Mouse (Mus musculus): Measurements from ENCODE around the gene Fbxo47. TPM values are rescaled to one million over a fixed set of nuclear protein-coding genes. Genes with fewer than 3 reads are reported as not detected.

The Fbxo47 gene
- total and polyA plus RNA-seq, 2 experiments from 2014 or later: 0.38 to 0.88 TPM

- DNase-seq (ENCODE audit: low spot score) (no peak), ATAC-seq (ENCODE audit: low FRiP score) (no peak)
- Histone ChIP-seq H3K27ac (ENCODE audit: low read depth, low read length) (no peak overlapping the region), H3K9me3 (ENCODE audit: low read length) (no peaks in the 10 kb centered on the region), H3K9ac (replicated peaks; ENCODE audit: low read length, poor library complexity, severe bottlenecking) (no peak overlapping the region), H3K36me3 (ENCODE audit: insufficient read depth, low read length) (peaks cover 68% of the 10 kb centered on the region), H3K4me2 (ENCODE audit: low read depth, low read length, poor library complexity, severe bottlenecking) (no peak overlapping the region), H3K4me1 (ENCODE audit: insufficient read depth, low read length) (no peaks in the 10 kb centered on the region), H3K4me3 (ENCODE audit: low read depth, low read length) (no peak overlapping the region), H3K27me3 (ENCODE audit: insufficient read depth, low read length) (no peaks in the 10 kb centered on the region)
- WGBS: 80% methylated on average over 15 of the region's 15 CpGs
- no peak for TF ChIP-seq CTCF (IDR thresholded peaks at IDR 0.05)
Observed at GRCm38 (mm10) chr11:97833352-97833751, 50.6 kb downstream of the Fbxo47 start.

DNA sequence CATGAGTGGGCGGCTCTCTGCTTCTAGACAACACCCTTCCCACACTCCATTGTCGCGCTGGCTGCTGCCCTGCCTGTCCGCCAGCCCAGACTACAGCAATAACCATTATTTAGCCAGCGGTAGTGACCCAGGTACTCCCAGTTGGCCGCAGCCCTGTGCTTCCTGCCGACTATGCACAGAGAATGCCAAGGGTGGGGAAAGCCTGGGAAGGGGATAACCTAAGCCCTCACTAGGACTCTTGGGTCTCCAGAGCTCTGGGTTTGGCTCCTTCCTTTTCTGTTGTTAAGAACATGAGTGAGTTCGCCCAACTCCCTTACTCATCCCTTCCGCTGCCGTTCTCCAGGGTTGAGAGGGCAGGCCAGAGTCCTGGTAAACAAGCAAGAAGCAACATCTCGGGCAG is 52.0 kb downstream of the Fbxo47 start:
- Histone ChIP-seq H3K9ac (replicated peaks; ENCODE audit: low read length, poor library complexity, severe bottlenecking) (no peak overlapping the region), H3K4me3 (ENCODE audit: low read depth, low read length) (no peak overlapping the region), H3K27ac (ENCODE audit: low read depth, low read length) (no peak overlapping the region), H3K27me3 (ENCODE audit: insufficient read depth, low read length) (no peaks in the 10 kb centered on the region), H3K36me3 (ENCODE audit: insufficient read depth, low read length) (peaks cover 69% of the 10 kb centered on the region), H3K4me2 (ENCODE audit: low read depth, low read length, poor library complexity, severe bottlenecking) (no peak overlapping the region), H3K4me1 (ENCODE audit: insufficient read depth, low read length) (no peaks in the 10 kb centered on the region), H3K9me3 (ENCODE audit: low read length) (no peaks in the 10 kb centered on the region)
- no peak for TF ChIP-seq CTCF (IDR thresholded peaks at IDR 0.05)
- ATAC-seq (ENCODE audit: low FRiP score) (no peak), DNase-seq (ENCODE audit: low spot score) (no peak)
- 85% methylated on average over 11 of the region's 11 CpGs for WGBS

GRCm38 (mm10) chr11:97830501-97830900 is 53.5 kb downstream of the Fbxo47 start:
- no peak overlapping the region for H3K4me2 ChIP-seq (ENCODE audit: low read depth, low read length, poor library complexity, severe bottlenecking)
- H3K9me3 ChIP-seq (ENCODE audit: low read length): no peaks in the 10 kb centered on the region
- no peak overlapping the region for H3K9ac ChIP-seq (replicated peaks; ENCODE audit: low read length, poor library complexity, severe bottlenecking)
- no peak for TF ChIP-seq CTCF (IDR thresholded peaks at IDR 0.05)
- DNase-seq (ENCODE audit: low spot score) (no peak), ATAC-seq (ENCODE audit: low FRiP score) (no peak)
- 82% methylated on average over 6 of the region's 6 CpGs for WGBS
- no peak overlapping the region for H3K27ac ChIP-seq (ENCODE audit: low read depth, low read length)
- no peak overlapping the region for H3K4me3 ChIP-seq (ENCODE audit: low read depth, low read length)
- peaks cover 68% of the 10 kb centered on the region for H3K36me3 ChIP-seq (ENCODE audit: insufficient read depth, low read length)
- no peaks in the 10 kb centered on the region for H3K4me1 ChIP-seq (ENCODE audit: insufficient read depth, low read length)
- H3K27me3 ChIP-seq (ENCODE audit: insufficient read depth, low read length): no peaks in the 10 kb centered on the region

GRCm38 (mm10) chr11:97829913-97830476 is 54.0 kb downstream of the Fbxo47 start:
- H3K9ac ChIP-seq (replicated peaks; ENCODE audit: low read length, poor library complexity, severe bottlenecking): no peak overlapping the region
- DNase-seq (ENCODE audit: low spot score) (no peak), ATAC-seq (ENCODE audit: low FRiP score) (no peak)
- WGBS: 79% methylated on average over 12 of the region's 12 CpGs
- H3K4me3 ChIP-seq (ENCODE audit: low read depth, low read length): no peak overlapping the region
- H3K36me3 ChIP-seq (ENCODE audit: insufficient read depth, low read length): peaks cover 70% of the 10 kb centered on the region
- H3K4me1 ChIP-seq (ENCODE audit: insufficient read depth, low read length): no peaks in the 10 kb centered on the region
- H3K4me2 ChIP-seq (ENCODE audit: low read depth, low read length, poor library complexity, severe bottlenecking): no peak overlapping the region
- H3K27me3 ChIP-seq (ENCODE audit: insufficient read depth, low read length): no peaks in the 10 kb centered on the region
- H3K9me3 ChIP-seq (ENCODE audit: low read length): no peaks in the 10 kb centered on the region
- no peak overlapping the region for H3K27ac ChIP-seq (ENCODE audit: low read depth, low read length)
- no peak for TF ChIP-seq CTCF (IDR thresholded peaks at IDR 0.05)

DNA sequence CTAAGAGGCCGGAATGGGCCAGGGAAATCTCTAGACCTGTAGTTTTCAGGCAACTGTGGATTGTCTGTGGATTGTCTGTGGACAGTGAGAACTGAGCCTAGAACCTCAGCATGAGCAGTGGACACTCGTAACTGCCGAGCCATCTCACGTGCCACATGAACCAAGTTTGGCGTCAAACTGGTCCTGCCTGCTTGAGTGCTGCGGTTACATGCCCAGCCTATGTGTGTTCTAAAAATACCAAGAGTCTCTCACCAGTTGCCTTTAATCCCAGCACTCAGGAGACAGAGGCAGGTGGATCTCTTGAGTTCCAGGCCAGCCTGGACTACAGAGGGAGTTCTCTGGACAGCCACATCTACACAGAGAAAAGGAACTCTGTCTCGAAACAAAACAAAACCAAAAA is 54.6 kb downstream of the Fbxo47 start:
- 94% methylated on average over 7 of the region's 7 CpGs for WGBS
- Histone ChIP-seq H3K4me2 (ENCODE audit: low read depth, low read length, poor library complexity, severe bottlenecking) (no peak overlapping the region), H3K9ac (replicated peaks; ENCODE audit: low read length, poor library complexity, severe bottlenecking) (no peak overlapping the region), H3K27ac (ENCODE audit: low read depth, low read length) (no peak overlapping the region), H3K27me3 (ENCODE audit: insufficient read depth, low read length) (no peaks in the 10 kb centered on the region), H3K9me3 (ENCODE audit: low read length) (no peaks in the 10 kb centered on the region), H3K36me3 (ENCODE audit: insufficient read depth, low read length) (peaks cover 70% of the 10 kb centered on the region), H3K4me1 (ENCODE audit: insufficient read depth, low read length) (no peaks in the 10 kb centered on the region), H3K4me3 (ENCODE audit: low read depth, low read length) (no peak overlapping the region)
- ATAC-seq (ENCODE audit: low FRiP score) (no peak), DNase-seq (ENCODE audit: low spot score) (no peak)
- TF ChIP-seq CTCF (IDR thresholded peaks at IDR 0.05): no peak

DNA sequence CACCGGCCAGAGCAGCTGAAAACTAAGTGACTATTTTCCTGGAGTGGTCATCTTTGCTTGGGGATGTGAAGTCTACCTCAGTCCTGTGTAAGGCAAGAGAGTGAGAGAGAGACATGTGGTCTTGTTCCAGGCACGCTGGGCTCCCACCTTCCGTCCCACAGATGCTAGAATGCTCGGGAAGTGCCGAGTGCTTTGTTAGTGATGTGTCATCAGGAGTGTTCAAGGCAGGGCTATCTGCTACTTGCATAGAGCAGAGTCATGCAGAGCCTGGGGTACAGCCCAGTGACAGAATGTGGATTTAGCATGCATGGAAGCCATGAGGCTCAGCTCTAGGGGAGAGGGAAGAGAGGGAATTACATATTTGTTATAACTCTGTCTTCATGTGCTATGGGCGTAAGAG is 56.3 kb downstream of the Fbxo47 start:
- H3K36me3 ChIP-seq (ENCODE audit: insufficient read depth, low read length): peaks cover 68% of the 10 kb centered on the region
- WGBS: 92% methylated on average over 6 of the region's 6 CpGs

More for the DNA sequence above, 56.3 kb downstream of the Fbxo47 start:
- no peak for DNase-seq (ENCODE audit: low spot score)
- TF ChIP-seq CTCF (IDR thresholded peaks at IDR 0.05): no peak
- ATAC-seq (ENCODE audit: low FRiP score): no peak
- Histone ChIP-seq H3K27me3 (ENCODE audit: insufficient read depth, low read length) (no peaks in the 10 kb centered on the region), H3K4me3 (ENCODE audit: low read depth, low read length) (no peak overlapping the region), H3K9ac (replicated peaks; ENCODE audit: low read length, poor library complexity, severe bottlenecking) (0 out of 2 replicates have a peak overlapping the region, but pooled peaks have one; percentile 4), H3K9me3 (ENCODE audit: low read length) (no peaks in the 10 kb centered on the region), H3K4me1 (ENCODE audit: insufficient read depth, low read length) (no peaks in the 10 kb centered on the region), H3K27ac (ENCODE audit: low read depth, low read length) (no peak overlapping the region), H3K4me2 (ENCODE audit: low read depth, low read length, poor library complexity, severe bottlenecking) (no peak overlapping the region)
